Mouse (Mus musculus): ENCODE measurements around the gene Sik3.
"Not testable (repeated sequence)": the region's sequence is repeated elsewhere in the genome, so short reads cannot be mapped to it uniquely, and the experiment has no call there.

Sik3 gene

GRCm38 (mm10) chr9:46155026-46155425 is 142.4 kb downstream of the Sik3 start:
- no peak for DNase-seq

DNA sequence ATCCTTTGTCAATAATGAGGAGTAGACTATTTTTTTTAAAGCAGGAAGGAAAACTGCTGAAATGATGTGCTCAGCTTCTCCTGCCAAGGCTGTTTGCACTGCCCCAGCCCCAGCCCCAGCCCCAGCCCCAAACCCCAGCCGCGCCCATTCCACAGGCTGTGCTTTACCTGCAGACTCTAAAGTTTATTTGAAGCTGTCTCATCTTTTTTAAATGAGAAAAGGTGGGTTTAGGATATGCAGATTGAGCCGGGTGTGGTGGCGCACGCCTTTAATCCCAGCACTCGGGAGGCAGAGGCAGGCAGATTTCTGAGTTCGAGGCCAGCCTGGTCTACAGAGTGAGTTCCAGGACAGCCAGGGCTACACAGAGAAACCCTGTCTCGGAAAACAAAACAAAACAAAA is 143.2 kb downstream of the Sik3 start:
- not testable (repeated sequence) for DNase-seq

DNA sequence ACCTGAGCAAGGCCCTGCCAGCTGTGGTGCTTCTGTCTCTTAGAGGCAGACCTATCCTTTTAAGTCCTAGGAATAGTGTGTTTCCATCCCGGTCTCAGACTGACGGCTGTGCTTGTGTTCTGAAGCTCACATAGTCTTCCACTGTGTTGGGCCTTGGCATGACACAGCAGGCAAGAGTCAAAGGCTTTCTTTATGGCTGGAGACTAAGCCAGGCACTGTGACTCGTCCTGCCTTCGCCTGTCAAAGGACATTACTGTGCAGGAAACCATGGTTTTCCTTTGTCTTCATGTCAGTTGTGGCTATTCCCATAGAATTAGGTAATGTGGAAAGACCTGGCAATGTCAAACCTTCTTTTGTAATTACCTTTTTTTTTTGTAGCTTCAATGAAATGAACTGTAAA is 144.1 kb downstream of the Sik3 start:
- no peak for DNase-seq

GRCm38 (mm10) chr9:46158273-46158813 is 145.7 kb downstream of the Sik3 start:
- no peak for DNase-seq

DNA sequence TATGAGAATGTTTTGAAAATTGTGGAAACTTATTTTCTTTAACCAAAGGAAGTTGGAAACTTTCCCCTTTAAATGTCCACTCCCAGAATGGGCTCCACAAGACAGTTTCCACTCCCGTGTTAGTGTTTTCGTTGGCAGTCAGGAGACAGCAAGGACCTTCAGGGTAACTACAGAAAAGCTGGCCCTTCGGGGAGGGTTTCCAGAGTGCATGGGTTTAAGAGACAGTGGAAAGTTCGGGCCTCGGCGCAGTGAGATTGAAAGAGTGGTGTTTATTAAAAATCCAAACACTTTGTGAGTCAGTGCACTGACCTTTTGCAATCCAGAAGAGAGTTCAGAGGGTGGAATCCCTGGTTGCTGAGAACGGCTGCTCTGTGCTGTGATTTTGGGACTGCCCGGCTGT is 150.8 kb downstream of the Sik3 start:
- no peak for DNase-seq

DNA sequence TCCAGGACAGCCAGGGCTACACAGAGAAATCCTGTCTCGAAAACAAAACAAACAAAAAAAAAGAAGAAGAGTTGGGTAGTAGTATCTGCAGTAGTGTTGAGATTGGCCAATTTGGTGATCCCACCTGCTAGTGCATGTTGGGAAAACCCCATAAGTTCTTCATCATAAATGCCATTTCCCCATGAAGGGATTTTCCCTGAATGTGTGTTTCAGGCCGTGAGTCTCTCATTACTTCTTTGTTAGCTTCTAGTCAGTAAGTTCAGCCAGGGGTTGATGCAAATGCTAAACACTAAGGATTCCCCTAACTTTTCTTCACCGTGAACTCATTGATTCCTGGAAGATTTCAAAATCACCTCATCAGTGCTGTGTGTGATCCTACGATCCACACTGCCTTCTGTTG is 156.2 kb downstream of the Sik3 start:
- no peak for DNase-seq

- DNase-seq = no peak
Observed at GRCm38 (mm10) chr9:46172251-46172650, 159.6 kb downstream of the Sik3 start.

GRCm38 (mm10) chr9:46172953-46173352 is 160.3 kb downstream of the Sik3 start:
- no peak for DNase-seq

GRCm38 (mm10) chr9:46173919-46174318 is 161.3 kb downstream of the Sik3 start:
- DNase-seq = no peak

DNA sequence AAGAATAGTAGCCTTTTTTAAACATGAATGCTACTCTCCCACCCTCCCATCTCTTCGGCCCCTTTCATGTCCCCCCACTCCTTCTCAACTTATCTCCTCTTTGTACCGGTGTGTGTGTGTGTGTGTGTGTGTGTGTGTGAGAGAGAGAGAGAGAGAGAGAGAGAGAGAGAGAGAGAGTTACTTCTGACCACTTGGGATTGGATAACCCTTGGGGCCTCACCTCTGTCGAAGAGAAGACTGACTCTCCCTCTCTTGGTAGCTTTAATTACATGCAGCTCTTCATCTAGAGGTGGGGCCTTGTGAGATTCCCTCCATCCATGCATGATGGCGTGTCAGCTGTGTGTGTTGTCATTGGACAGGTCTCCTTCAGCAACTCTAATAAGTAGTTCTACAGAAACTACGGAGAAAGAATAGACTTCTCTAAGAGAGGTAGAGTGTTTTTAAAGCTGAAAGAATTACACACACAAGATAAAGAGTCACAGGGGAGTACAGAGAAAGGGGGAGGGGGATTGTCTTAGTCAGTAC is 162.2 kb downstream of the Sik3 start:
- DNase-seq = no peak

DNA sequence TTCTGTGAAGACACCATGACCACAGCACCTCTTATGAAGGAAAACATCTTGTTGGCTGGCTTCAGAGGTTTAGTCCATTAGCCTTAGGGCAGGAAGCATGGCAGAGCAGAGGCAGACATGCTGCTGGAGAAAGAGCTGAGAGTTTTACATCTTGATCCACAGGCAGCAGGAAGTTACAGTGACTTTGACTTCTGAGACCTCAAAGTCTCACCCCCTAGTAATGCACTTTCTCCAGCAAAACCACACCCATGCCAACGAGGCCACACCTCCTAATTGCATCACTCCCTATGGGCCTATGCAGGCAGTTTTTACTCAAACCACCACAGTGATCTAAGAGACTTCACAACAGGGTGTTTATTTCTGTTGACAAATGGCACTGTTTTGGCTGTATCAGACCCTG is 162.7 kb downstream of the Sik3 start:
- no peak for DNase-seq

GRCm38 (mm10) chr9:46175938-46176375 is 163.3 kb downstream of the Sik3 start:
- no peak for DNase-seq

DNA sequence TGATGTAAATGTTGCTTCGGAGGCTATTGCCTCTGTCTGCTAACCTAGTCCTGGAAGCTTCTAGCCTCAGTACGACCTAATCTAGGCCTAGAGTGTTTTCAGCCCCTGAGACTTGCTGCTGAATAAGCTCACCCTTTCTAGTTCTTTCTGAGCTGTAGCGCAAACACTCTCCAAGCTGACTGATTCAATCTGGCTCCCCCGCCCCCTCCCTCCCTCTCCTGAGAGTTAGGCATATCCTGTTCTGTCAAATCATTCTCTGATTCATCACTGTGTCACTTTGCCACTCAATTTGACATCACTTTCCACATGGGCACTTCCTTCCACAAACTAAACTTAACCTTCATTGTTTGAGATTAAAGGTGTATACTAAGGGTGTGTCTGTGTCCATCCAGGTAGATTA is 164.0 kb downstream of the Sik3 start:
- DNase-seq = no peak

GRCm38 (mm10) chr9:46178595-46178994 is 166.0 kb downstream of the Sik3 start:
- DNase-seq = peak; percentile 34

DNA sequence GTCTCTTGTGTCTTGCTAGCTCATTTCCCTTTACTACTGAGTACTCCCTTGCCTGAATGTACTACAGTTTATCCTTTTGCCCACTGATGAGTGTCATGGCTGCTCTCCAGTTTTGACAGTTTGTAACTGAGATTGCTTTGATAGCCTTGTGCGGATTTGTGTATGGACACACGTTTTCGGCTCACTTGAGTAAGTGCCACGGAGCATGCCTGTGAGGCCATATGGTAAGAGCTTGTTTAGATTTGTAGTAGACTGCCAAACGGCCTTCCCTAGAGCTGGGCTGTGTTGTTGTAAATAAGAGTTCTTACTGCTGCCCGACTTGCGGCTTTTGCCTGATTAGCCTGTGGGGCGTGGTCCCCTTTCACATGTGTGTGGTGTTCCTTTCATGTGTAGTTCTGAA is 168.7 kb downstream of the Sik3 start:
- peak; percentile 56 for DNase-seq

GRCm38 (mm10) chr9:46184542-46184941 is 171.9 kb downstream of the Sik3 start:
- DNase-seq = no peak

- DNase-seq = peak; percentile 40
Observed at GRCm38 (mm10) chr9:46185191-46185590, 172.6 kb downstream of the Sik3 start.

DNA sequence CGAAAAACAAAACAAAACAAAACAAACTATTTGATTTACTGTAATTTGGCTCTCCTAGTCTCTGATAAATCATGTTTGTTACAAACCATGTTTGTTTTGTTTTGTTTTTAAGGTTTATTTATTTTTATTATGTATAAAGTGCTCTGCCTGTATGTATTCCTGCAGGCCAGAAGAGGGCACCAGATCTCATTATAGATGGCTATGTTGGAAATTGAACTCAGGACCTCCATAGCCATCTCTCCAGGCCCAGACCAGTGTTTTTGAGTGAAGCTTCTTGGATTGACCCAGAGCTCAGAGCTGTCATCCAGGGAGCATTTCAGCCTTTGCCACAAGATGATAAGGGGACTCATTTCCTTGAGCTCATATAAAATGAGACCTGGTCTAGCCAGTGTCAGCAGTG is 173.8 kb downstream of the Sik3 start:
- no peak for DNase-seq

DNA sequence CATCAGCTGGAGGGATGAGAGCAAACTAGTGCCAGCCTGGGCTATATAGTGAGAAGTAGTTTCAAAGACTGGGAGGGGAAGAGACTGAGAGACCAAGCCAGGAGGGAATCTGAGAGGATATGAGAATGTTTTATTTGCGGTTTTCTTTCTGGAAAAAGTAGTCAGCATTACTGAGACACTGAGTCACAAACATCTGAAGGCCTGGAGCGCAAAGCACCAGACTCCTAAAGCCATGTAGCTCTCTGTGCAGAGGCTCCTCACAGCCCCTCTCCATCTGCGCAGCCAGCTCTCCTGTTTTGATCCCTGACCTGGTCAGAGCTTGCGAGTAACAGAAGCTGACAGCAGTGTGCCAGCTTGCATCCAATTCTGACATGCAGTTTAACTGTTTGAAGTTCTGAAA is 175.8 kb downstream of the Sik3 start:
- no peak for DNase-seq

GRCm38 (mm10) chr9:46188956-46189355 is 176.3 kb downstream of the Sik3 start:
- DNase-seq = no peak

- no peak for DNase-seq
Observed at GRCm38 (mm10) chr9:46189381-46189780, 176.8 kb downstream of the Sik3 start.

DNA sequence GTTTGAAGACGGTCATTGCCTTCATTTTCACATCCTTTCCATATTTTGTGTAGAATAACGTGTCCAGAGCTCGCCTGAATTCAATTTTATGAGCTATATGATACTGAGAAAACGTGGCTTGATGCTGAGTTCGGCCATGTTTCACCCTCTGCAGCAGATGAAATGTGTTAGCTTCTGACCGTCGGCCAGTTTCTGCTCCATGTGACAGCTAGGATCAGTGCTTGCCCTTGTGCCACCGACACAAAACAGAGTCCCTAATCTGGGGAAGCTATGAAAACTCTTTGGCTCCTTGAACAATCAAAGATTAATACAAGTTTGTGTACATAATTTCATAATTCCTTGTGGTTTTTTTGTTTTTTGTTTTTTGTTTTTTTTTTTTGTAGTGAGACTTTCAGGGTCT is 178.6 kb downstream of the Sik3 start:
- no peak for DNase-seq

DNA sequence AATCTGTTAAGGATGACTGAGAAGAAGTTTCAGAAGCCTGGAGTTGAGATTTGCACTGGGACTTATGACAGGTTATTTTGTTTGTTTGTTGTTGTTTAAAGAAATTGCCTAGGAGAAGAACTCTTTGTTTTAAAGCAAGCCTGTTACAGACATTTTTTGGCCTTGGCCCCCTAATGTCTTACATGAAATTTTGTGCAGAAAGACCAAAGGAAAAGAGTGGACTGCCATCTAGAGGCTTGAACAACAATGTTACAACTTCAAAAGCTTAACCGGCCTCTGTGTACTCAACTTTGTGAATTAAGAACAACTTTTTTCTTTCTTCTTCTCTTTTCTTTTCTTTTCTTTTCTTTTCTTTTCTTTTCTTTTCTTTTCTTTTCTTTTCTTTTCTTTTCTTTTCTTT is 179.0 kb downstream of the Sik3 start:
- no peak for DNase-seq

- no peak for DNase-seq
Observed at GRCm38 (mm10) chr9:46192642-46193041, 180.0 kb downstream of the Sik3 start.

GRCm38 (mm10) chr9:46194809-46195208 is 182.2 kb downstream of the Sik3 start:
- DNase-seq = no peak
